Mouse (Mus musculus) layer of hippocampus, adult 18-20 months (tissue): Measurements from ENCODE around the gene Zfp592. TPM values are rescaled to one million over a fixed set of nuclear protein-coding genes. Genes with fewer than 3 reads are reported as not detected.
A peak's percentile ranks its signal among the peaks of the same experiment; 100 is the strongest.
"Not testable (repeated sequence)": the region's sequence is repeated elsewhere in the genome, so short reads cannot be mapped to it uniquely, and the experiment has no call there.

Source experiments
- DNase-seq, 2 experiments: peaks; one replicate each; pipeline ENCODE4 v3.0.0; 2022; ENCODE audit warnings: low spot score in 2 of 2
- long read RNA-seq: library from polyadenylated mRNA; stranded (forward); transcript quantifications from one replicate; pipeline ENCODE4 v2.0.0, GENCODE M21; 2021
- total RNA-seq, 2 experiments: library from RNA; stranded (reverse); gene quantifications; 2 replicates each; pipeline ENCODE4 v1.2.3; 2021

Gene Zfp592
- 10 to 100 TPM; 19.4 to 20.4 TPM for total RNA-seq
- long read RNA-seq, full-length matches to known transcripts, result 16 of 26 reads
- long read RNA-seq, partial matches to known transcripts, result 7 of 26 reads
- long read RNA-seq, other reads (novel, unspliced or antisense), result 3 of 26 reads

GRCm38 (mm10) chr7:80992980-80993833 lies at the start of gene Zfp592:
Gene Zfp592, plus strand, starts transcription at chr7:80993681.
- peak; percentile 54 to 66 for DNase-seq

- DNase-seq, result peak; percentile 93 to 97
These were observed 45.8 kb upstream of the Zfp592 start, which contains the start of gene Sec11a for GRCm38 (mm10) chr7:80947445-80948350. Gene Sec11a, minus strand, starts transcription at chr7:80947780.

GRCm38 (mm10) chr7:80951461-80951860 lies 42.0 kb upstream of the Zfp592 start:
- no peak for DNase-seq

- no peak for DNase-seq
These were observed 41.3 kb upstream of the Zfp592 start for GRCm38 (mm10) chr7:80952140-80952539.

GRCm38 (mm10) chr7:80954251-80954650 lies 39.2 kb upstream of the Zfp592 start:
- no peak for DNase-seq

- no peak for DNase-seq
These were observed 36.6 kb upstream of the Zfp592 start for GRCm38 (mm10) chr7:80956891-80957290.

GRCm38 (mm10) chr7:80959003-80959402 lies 34.5 kb upstream of the Zfp592 start:
- DNase-seq, result no peak

GRCm38 (mm10) chr7:80962799-80963198 lies 30.7 kb upstream of the Zfp592 start:
- DNase-seq, result no peak

- no peak for DNase-seq
These were observed 22.6 kb upstream of the Zfp592 start for GRCm38 (mm10) chr7:80970913-80971312.

- DNase-seq, result no peak
These were observed 22.1 kb upstream of the Zfp592 start for GRCm38 (mm10) chr7:80971419-80971818.

- no peak for DNase-seq
These were observed 21.4 kb upstream of the Zfp592 start for GRCm38 (mm10) chr7:80972082-80972481.

- not testable (repeated sequence) for DNase-seq
These were observed 20.4 kb upstream of the Zfp592 start for GRCm38 (mm10) chr7:80972920-80973637.

- DNase-seq, result not testable (repeated sequence)
These were observed 19.9 kb upstream of the Zfp592 start for GRCm38 (mm10) chr7:80973638-80974015.

- no peak for DNase-seq
These were observed 12.9 kb upstream of the Zfp592 start for GRCm38 (mm10) chr7:80980566-80980965.

GRCm38 (mm10) chr7:80986458-80987187 lies 6.9 kb upstream of the Zfp592 start:
- DNase-seq, result no peak

- no peak for DNase-seq
These were observed 5.5 kb upstream of the Zfp592 start for GRCm38 (mm10) chr7:80987805-80988625.

GRCm38 (mm10) chr7:80990276-80990675 lies 3.2 kb upstream of the Zfp592 start:
- no peak for DNase-seq

- no peak for DNase-seq
These were observed 1.9 kb upstream of the Zfp592 start for GRCm38 (mm10) chr7:80991589-80991988.

GRCm38 (mm10) chr7:80992063-80992462 lies 1.4 kb upstream of the Zfp592 start:
- no peak for DNase-seq
